16 mouse cellular contexts compared by ENCODE assay signal in the genomic region with DNA sequence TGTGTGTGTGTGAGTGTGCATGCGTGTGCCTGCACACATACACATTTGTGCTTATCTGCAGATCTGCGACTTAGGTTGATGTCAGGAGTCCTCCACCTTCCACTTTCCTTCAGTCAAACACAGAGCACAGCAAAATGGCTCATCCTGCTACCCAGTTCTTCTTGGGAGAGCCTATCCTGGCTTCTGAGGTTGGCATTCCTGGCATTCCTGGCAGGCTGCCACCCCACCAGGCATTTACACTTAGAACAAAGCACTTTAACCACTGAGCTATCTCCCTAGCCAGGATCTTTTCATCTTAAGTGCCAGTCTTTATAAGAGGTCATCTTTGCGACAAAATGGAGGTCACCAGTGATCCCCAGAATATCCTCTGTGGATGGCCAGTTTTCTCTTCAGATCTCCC. TPM values are rescaled to one million over a fixed set of nuclear protein-coding genes. Genes with fewer than 3 reads are reported as not detected.
A peak's percentile ranks its signal among the peaks of the same experiment; 100 is the strongest.
DNase-seq lines count a peak whose midpoint lies in the region; TF ChIP-seq lines count a peak whose summit lies in the region.
"Had no signal": no experiment of that assay in that cellular context is flagged by ENCODE, and none has a peak within 500 bp of the region (broad histone marks: within the 10 kb centered on the region; RNA-seq: fewer than 3 reads in every experiment).

No protein-coding gene starts in this region.

- H3K36me3 ChIP-seq in heart, embryonic 10.5 days = no peaks in the 10 kb centered on the region
- H3K36me3 ChIP-seq: limb, embryonic 15.5 days; neural tube, embryonic 13.5 days had no signal

- WGBS in heart, embryonic 10.5 days = 43% methylated on average over 3 of the region's 3 CpGs
- 58% methylated on average over 3 of the region's 3 CpGs for WGBS in cerebellum, adult 2 months

- H3K4me3 ChIP-seq in heart, embryonic 10.5 days = no peak overlapping the region
- no peak overlapping the region for H3K4me3 ChIP-seq in cerebellum, adult 2 months (replicated peaks; ENCODE audit: insufficient read depth, low read depth, low read length)
- H3K4me3 ChIP-seq: limb, embryonic 15.5 days; neural tube, embryonic 13.5 days had no signal

- no peaks in the 10 kb centered on the region for H3K9me3 ChIP-seq in heart, embryonic 10.5 days
- H3K9me3 ChIP-seq: limb, embryonic 15.5 days; neural tube, embryonic 13.5 days had no signal

- TF ChIP-seq POLR2A in cerebellum, adult 2 months (IDR thresholded peaks at IDR 0.05; ENCODE audit: borderline replicate concordance, insufficient read depth, low read length) = no peak

- DNase-seq in heart, postnatal 4 days = peak; percentile 27
- no peak for DNase-seq in heart, embryonic 10.5 days (ENCODE audit: low spot score)
- peak; percentile 3 for DNase-seq in ovary, postnatal 14 days (ENCODE audit: low spot score)
- DNase-seq in ovary, postnatal 36 days (ENCODE audit: low spot score) = no peak
- peak; percentile 2 for DNase-seq in embryo, embryonic 9.5 days (ENCODE audit: extremely low spot score)
- DNase-seq in retina, embryonic 14.5 days (ENCODE audit: low spot score) = peak; percentile 2
- DNase-seq in thymus, postnatal 25 days = no peak
- DNase-seq in cerebellum, adult 2 months = no peak
- DNase-seq: adrenal gland, adult 2 months had no signal

- no peak overlapping the region for H3K27ac ChIP-seq in heart, embryonic 10.5 days
- H3K27ac ChIP-seq in cerebellum, adult 2 months (ENCODE audit: insufficient read depth, low read length) = no peak overlapping the region
- H3K27ac ChIP-seq: limb, embryonic 15.5 days; neural tube, embryonic 13.5 days had no signal

- no peak for TF ChIP-seq CTCF in cerebellum, adult 2 months (IDR thresholded peaks at IDR 0.05; ENCODE audit: borderline replicate concordance, insufficient read depth, low read depth, low read length)

- no peaks in the 10 kb centered on the region for H3K4me1 ChIP-seq in heart, embryonic 10.5 days
- H3K4me1 ChIP-seq in cerebellum, adult 2 months (ENCODE audit: control insufficient read depth, insufficient read depth, low read length) = no peaks in the 10 kb centered on the region
- H3K4me1 ChIP-seq: limb, embryonic 15.5 days; neural tube, embryonic 13.5 days had no signal

- H3K27me3 ChIP-seq in heart, embryonic 10.5 days (ENCODE audit: insufficient read depth, poor library complexity, severe bottlenecking) = no peaks in the 10 kb centered on the region
- no peaks in the 10 kb centered on the region for H3K27me3 ChIP-seq in cerebellum, adult 2 months (ENCODE audit: control insufficient read depth, insufficient read depth, low read length)
- H3K27me3 ChIP-seq: limb, embryonic 15.5 days; neural tube, embryonic 13.5 days had no signal

RNA-seq across cellular contexts. Expression of a gene that starts 1.3 kb away (rescaled TPM):
- total RNA-seq in heart, postnatal 4 days (2021) = not detected
- polyA plus RNA-seq in heart, embryonic 10.5 days (2016; fragmentation: Nextera tagmentation; extraction: Ambion mirVana) = 0.03 TPM in 1 of 2 replicates, not detected in the other
- not detected in 2 replicates for polyA plus RNA-seq in cerebellum, adult 2 months (2012; rRNA removed)
- total RNA-seq: adrenal gland, adult 2 months; layer of hippocampus, postnatal 25 days; megakaryocyte progenitor cell, adult 5-6 weeks had no signal
- polyA plus RNA-seq: adrenal gland, adult 2 months; gonadal fat pad, adult 2 months; limb, embryonic 15.5 days; neural tube, embryonic 13.5 days; small intestine, adult 2 months; testis, adult 2 months had no signal

RNA-seq across cellular contexts. Expression of a gene that starts 24.9 kb away (rescaled TPM):
- not detected for total RNA-seq in heart, postnatal 4 days (2021)
- polyA plus RNA-seq in heart, embryonic 10.5 days (2016; fragmentation: Nextera tagmentation; extraction: Ambion mirVana) = not detected in 2 replicates
- not detected in 2 replicates for polyA plus RNA-seq in cerebellum, adult 2 months (2012; rRNA removed)
- total RNA-seq: adrenal gland, adult 2 months; layer of hippocampus, postnatal 25 days; megakaryocyte progenitor cell, adult 5-6 weeks had no signal
- polyA plus RNA-seq: adrenal gland, adult 2 months; gonadal fat pad, adult 2 months; limb, embryonic 15.5 days; neural tube, embryonic 13.5 days; small intestine, adult 2 months; testis, adult 2 months had no signal

RNA-seq across cellular contexts. Expression of a gene that starts 29.9 kb away (rescaled TPM):
- not detected for total RNA-seq in heart, postnatal 4 days (2021)
- polyA plus RNA-seq in heart, embryonic 10.5 days (2016; fragmentation: Nextera tagmentation; extraction: Ambion mirVana) = not detected in 2 replicates
- not detected in 2 replicates for polyA plus RNA-seq in cerebellum, adult 2 months (2012; rRNA removed)
- total RNA-seq: adrenal gland, adult 2 months; layer of hippocampus, postnatal 25 days; megakaryocyte progenitor cell, adult 5-6 weeks had no signal
- polyA plus RNA-seq: adrenal gland, adult 2 months; gonadal fat pad, adult 2 months; limb, embryonic 15.5 days; neural tube, embryonic 13.5 days; small intestine, adult 2 months; testis, adult 2 months had no signal

RNA-seq across cellular contexts. Expression of a gene that starts 39.8 kb away (rescaled TPM):
- total RNA-seq in heart, postnatal 4 days (2021) = not detected
- not detected in 2 replicates for polyA plus RNA-seq in heart, embryonic 10.5 days (2016; fragmentation: Nextera tagmentation; extraction: Ambion mirVana)
- polyA plus RNA-seq in cerebellum, adult 2 months (2012; rRNA removed) = not detected in 2 replicates
- total RNA-seq: adrenal gland, adult 2 months; layer of hippocampus, postnatal 25 days; megakaryocyte progenitor cell, adult 5-6 weeks had no signal
- polyA plus RNA-seq: adrenal gland, adult 2 months; gonadal fat pad, adult 2 months; limb, embryonic 15.5 days; neural tube, embryonic 13.5 days; small intestine, adult 2 months; testis, adult 2 months had no signal

RNA-seq across cellular contexts. Expression of a gene that starts 56.1 kb away (rescaled TPM):
- not detected for total RNA-seq in heart, postnatal 4 days (2021)
- not detected in 2 replicates for polyA plus RNA-seq in heart, embryonic 10.5 days (2016; fragmentation: Nextera tagmentation; extraction: Ambion mirVana)
- not detected in 2 replicates for polyA plus RNA-seq in cerebellum, adult 2 months (2012; rRNA removed)
- total RNA-seq: adrenal gland, adult 2 months; layer of hippocampus, postnatal 25 days; megakaryocyte progenitor cell, adult 5-6 weeks had no signal
- polyA plus RNA-seq: adrenal gland, adult 2 months; gonadal fat pad, adult 2 months; limb, embryonic 15.5 days; neural tube, embryonic 13.5 days; small intestine, adult 2 months; testis, adult 2 months had no signal

Comparison
In these comparisons a context has a peak if more than half of its experiments do, and no peak if none do; other contexts are left out.
1. DNase-seq: peak in heart, postnatal 4 days (single experiment), ovary, postnatal 14 days (single experiment), embryo, embryonic 9.5 days (single experiment) and retina, embryonic 14.5 days (single experiment); none in heart, embryonic 10.5 days (single experiment), ovary, postnatal 36 days (single experiment), thymus, postnatal 25 days (single experiment) and cerebellum, adult 2 months (0 of 2).